Mouse (Mus musculus) spleen, adult 2 months (tissue): ENCODE data around the gene Zer1.

Experiments
- CTCF ChIP-seq: fragments of 200-500 bp; IDR thresholded peaks from 2 replicates; pipeline ENCODE4 v1.5.1; 2011; ENCODE audit warnings: mild to moderate bottlenecking, inconsistent platforms; ENCODE audit not compliant: insufficient read depth, insufficient read length, insufficient replicate concordance; ENCODE audit errors: extremely low read depth
- POLR2A ChIP-seq: fragments of 200-500 bp; IDR thresholded peaks from 2 replicates; pipeline ENCODE4 v1.6.1; 2011; ENCODE audit warnings: low read depth, low read length, inconsistent platforms

DNA sequence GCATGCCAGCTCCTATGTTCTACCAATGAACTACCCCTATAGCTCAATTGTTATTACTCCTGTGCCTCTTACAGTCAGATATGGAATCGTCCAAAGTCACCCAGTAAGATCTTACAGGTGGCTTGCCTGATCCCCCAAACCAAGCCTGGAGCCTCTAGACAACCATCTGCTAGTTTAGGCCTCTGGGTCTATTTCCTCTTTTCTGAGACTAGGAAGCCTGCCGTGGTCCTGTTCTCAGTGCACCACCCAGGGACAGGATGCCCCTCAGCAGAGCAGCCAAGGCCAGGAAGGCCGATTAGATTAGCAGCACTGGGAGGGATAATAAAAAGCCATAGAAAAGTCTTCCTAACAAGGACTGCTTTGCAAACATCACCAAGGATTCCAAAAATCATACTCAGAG lies 74.6 kb downstream of the Zer1 start:
- no peak for TF ChIP-seq POLR2A
- TF ChIP-seq CTCF = no peak
